Mouse (Mus musculus) stomach, embryonic 14.5 days (tissue): ENCODE measurements around the gene Srpk2. TPM values are rescaled to one million over a fixed set of nuclear protein-coding genes. Genes with fewer than 3 reads are reported as not detected.

ENCODE experiments used
- ATAC-seq: fragments of 200-750 bp; cut with Nextera tagmentation; 2 replicates; pipeline ENCODE4 v1.8.0; 2017; ENCODE audit warnings: low read depth, moderate TSS enrichment; ENCODE audit not compliant: insufficient number of reproducible peaks, insufficient read depth, low FRiP score
- H3K27ac ChIP-seq: fragments of 300-500 bp; sonication (generic); 2 replicates; pipeline ENCODE4 v1.5.1; 2014; ENCODE audit warnings: mild to moderate bottlenecking, low read length, moderate library complexity, mixed read lengths
- H3K27me3 ChIP-seq: fragments of 300-500 bp; sonication (generic); 2 replicates; pipeline ENCODE4 v1.6.1; 2014; ENCODE audit warnings: low read length, control low read depth, mixed read lengths; ENCODE audit not compliant: control insufficient read depth, insufficient read depth
- H3K36me3 ChIP-seq: fragments of 300-500 bp; sonication (generic); 2 replicates; pipeline ENCODE4 v1.6.1; 2014; ENCODE audit warnings: mild to moderate bottlenecking, control low read depth, low read length, moderate library complexity, mixed read lengths; ENCODE audit not compliant: control insufficient read depth, insufficient read depth
- H3K4me1 ChIP-seq: fragments of 300-500 bp; sonication (generic); 2 replicates; pipeline ENCODE4 v1.6.1; 2014; ENCODE audit warnings: low read length, control low read depth, mixed read lengths; ENCODE audit not compliant: control insufficient read depth, insufficient read depth
- H3K4me2 ChIP-seq: fragments of 300-500 bp; sonication (generic); replicated peaks from 2 replicates; pipeline ENCODE4 v1.6.1; 2014; ENCODE audit warnings: low read depth, low read length, control low read depth
- H3K4me3 ChIP-seq: fragments of 300-500 bp; sonication (generic); 2 replicates; pipeline ENCODE4 v1.5.1; 2014; ENCODE audit warnings: low read depth, low read length, control low read depth
- H3K9ac ChIP-seq: fragments of 300-500 bp; sonication (generic); replicated peaks from 2 replicates; pipeline ENCODE4 v1.6.1; 2014; ENCODE audit warnings: low read depth, mild to moderate bottlenecking, control low read depth, low read length, moderate library complexity, mixed read lengths
- H3K9me3 ChIP-seq: fragments of 300-500 bp; sonication (generic); 2 replicates; pipeline ENCODE4 v1.6.1; 2016; ENCODE audit warnings: low read depth, low read length, control low read depth; ENCODE audit not compliant: control insufficient read depth
- WGBS: fragments of 180-500 bp; shearing (Covaris S2); extraction: QIAGEN DNeasy Blood & Tissue Kit; methylation state at CpG from one replicate; pipeline ENCODE4 v1.1.7; 2014; 5-methylcytosine and 5-hydroxymethylcytosine counted together
- polyA plus RNA-seq: library from polyadenylated mRNA; unstranded; fragments of >200 nt; fragmentation: Nextera tagmentation; extraction: Ambion mirVana; gene quantifications from 2 replicates; pipeline ENCODE4 v1.2.1, GENCODE M21; 2014

The Srpk2 gene
- polyA plus RNA-seq, 1 experiment from 2014 or later: 61.8 TPM

- peak overlapping the region; percentile 79 for H3K27ac ChIP-seq
- WGBS: 16% methylated on average over 5 of the region's 5 CpGs
- no peaks in the 10 kb centered on the region for H3K9me3 ChIP-seq
- peak overlapping the region; percentile 41 for H3K9ac ChIP-seq
- no peak for ATAC-seq
- H3K27me3 ChIP-seq: no peaks in the 10 kb centered on the region
- H3K4me3 ChIP-seq: peak overlapping the region; percentile 34
- peaks cover 7% of the 10 kb centered on the region; the same call in 1 of the 2 replicates for H3K4me1 ChIP-seq
- H3K4me2 ChIP-seq: peak overlapping the region; percentile 60
- H3K36me3 ChIP-seq: no peaks in the 10 kb centered on the region
Measured at GRCm38 (mm10) chr5:23615586-23616269, 68.7 kb downstream of the Srpk2 start.

DNA sequence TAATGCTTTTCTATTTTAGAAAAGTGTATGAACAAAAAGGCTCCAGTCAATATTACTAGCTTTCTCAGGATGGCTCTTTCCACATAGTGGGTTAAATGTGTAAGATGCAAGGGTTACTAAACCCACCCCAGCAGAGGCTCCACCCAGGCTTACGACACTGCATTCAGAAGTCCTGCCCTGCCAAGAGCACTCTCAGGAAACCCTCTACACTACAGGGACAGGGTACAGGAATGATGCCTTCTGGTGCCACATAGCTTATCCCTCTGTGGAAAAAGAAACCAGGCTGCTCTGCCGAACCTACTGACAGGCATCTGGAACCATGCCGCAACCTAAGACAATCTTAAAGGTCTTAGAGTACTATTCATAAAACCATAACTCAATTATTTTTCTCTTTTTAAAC lies 71.6 kb downstream of the Srpk2 start:
- H3K36me3 ChIP-seq: no peaks in the 10 kb centered on the region
- peaks cover 7% of the 10 kb centered on the region; the same call in 1 of the 2 replicates for H3K4me1 ChIP-seq
- H3K4me2 ChIP-seq: no peak overlapping the region
- no peak overlapping the region for H3K4me3 ChIP-seq
- ATAC-seq: no peak
- no peaks in the 10 kb centered on the region for H3K27me3 ChIP-seq
- 70% methylated on average over 3 of the region's 3 CpGs for WGBS
- H3K27ac ChIP-seq: no peak overlapping the region
- no peaks in the 10 kb centered on the region for H3K9me3 ChIP-seq
- H3K9ac ChIP-seq: no peak overlapping the region

DNA sequence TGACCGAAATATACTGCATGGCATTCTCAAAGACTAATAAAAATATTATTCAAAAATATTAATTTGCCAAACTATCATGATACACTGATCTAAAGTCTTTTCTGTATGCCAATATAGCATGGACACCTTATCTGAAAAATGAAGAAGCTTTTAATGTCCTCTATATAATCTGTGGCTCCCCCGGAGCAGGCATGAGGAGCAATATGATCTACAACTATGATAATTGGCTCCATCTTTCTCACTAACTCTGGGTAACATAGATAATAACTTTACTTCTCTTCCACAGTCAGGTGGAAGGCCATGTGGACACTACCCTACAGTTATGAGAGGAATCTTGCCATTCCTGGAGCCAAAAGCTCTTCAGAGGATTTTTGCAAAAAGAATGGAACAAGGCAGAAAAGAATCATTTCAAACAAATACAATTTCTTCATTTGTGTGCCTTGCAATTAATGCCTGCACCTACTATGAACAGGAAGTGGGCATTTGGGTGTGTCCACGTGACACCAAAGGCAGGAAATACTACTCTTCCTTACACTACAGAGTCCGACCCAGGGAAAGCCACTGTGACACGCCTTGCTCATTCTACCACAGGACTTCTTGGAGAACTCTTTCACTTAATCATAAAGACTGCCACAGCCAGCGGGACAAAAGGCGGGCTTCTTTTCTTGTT lies 80.2 kb downstream of the Srpk2 start:
- Histone ChIP-seq H3K4me2 (no peak overlapping the region), H3K9ac (no peak overlapping the region), H3K9me3 (no peaks in the 10 kb centered on the region), H3K4me3 (no peak overlapping the region), H3K27me3 (no peaks in the 10 kb centered on the region), H3K36me3 (no peaks in the 10 kb centered on the region), H3K27ac (no peak overlapping the region), H3K4me1 (peaks cover 7% of the 10 kb centered on the region; the same call in 1 of the 2 replicates)
- ATAC-seq: no peak
- WGBS: 73% methylated on average over 7 of the region's 7 CpGs

DNA sequence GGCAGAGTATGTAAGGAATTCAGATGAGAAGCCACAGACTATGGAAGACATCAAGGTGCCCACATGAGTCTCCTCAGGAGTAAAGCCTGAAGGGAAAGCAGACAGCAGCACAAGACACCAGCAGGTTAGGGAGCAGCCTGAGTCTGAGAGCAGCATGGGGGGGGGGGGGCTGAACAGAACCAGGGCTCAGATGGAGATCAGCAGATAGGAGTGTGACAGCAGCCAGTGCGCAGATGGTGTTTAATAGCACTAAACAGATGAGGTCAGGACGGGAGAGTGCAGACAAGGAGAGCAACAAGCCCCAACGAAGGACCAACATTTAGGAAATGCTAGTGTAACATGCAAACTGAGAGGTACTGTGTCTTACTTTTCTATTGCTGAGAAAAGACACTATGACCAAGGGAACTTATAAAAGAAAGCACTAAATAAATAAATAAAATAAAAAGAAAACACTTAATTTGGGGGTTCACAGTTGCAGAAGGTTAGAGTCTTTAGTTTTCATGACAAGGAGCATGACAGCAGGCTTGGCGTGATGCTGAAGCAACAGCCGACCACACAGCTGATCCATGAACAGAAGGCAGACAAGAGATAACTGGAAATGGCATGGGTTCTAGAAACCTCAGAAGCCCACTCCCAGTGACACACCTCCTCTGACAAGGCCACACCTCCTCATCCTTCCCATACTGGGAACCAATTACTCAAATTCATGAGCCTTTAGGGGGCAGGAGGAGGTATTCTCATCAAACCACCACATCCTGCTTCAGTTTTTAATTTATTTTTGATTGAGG lies 84.5 kb downstream of the Srpk2 start:
- H3K9ac ChIP-seq: no peak overlapping the region
- H3K4me1 ChIP-seq: peaks cover 7% of the 10 kb centered on the region; the same call in 1 of the 2 replicates
- no peak overlapping the region for H3K4me2 ChIP-seq
- 74% methylated on average over 5 of the region's 5 CpGs for WGBS
- H3K27me3 ChIP-seq: no peaks in the 10 kb centered on the region
- no peak overlapping the region for H3K4me3 ChIP-seq
- no peak overlapping the region for H3K27ac ChIP-seq
- ATAC-seq: no peak
- no peaks in the 10 kb centered on the region for H3K9me3 ChIP-seq
- no peaks in the 10 kb centered on the region for H3K36me3 ChIP-seq

- Histone ChIP-seq H3K9ac (no peak overlapping the region), H3K4me3 (no peak overlapping the region), H3K4me1 (peaks cover 7% of the 10 kb centered on the region; the same call in 1 of the 2 replicates), H3K27ac (no peak overlapping the region), H3K27me3 (no peaks in the 10 kb centered on the region), H3K9me3 (no peaks in the 10 kb centered on the region), H3K36me3 (no peaks in the 10 kb centered on the region), H3K4me2 (no peak overlapping the region)
- 75% methylated on average over 3 of the region's 3 CpGs for WGBS
- ATAC-seq: no peak
Measured at GRCm38 (mm10) chr5:23599171-23599570, 85.2 kb downstream of the Srpk2 start.

- Histone ChIP-seq H3K27me3 (no peaks in the 10 kb centered on the region), H3K4me1 (peaks cover 7% of the 10 kb centered on the region; the same call in 1 of the 2 replicates), H3K4me2 (no peak overlapping the region), H3K27ac (no peak overlapping the region), H3K9me3 (no peaks in the 10 kb centered on the region), H3K36me3 (no peaks in the 10 kb centered on the region), H3K9ac (no peak overlapping the region), H3K4me3 (no peak overlapping the region)
- no peak for ATAC-seq
- 67% methylated on average over 12 of the region's 12 CpGs for WGBS
Measured at GRCm38 (mm10) chr5:23598491-23598890, 85.9 kb downstream of the Srpk2 start.

GRCm38 (mm10) chr5:23597999-23598398 lies 86.4 kb downstream of the Srpk2 start:
- Histone ChIP-seq H3K9me3 (no peaks in the 10 kb centered on the region), H3K4me1 (peaks cover 7% of the 10 kb centered on the region; the same call in 1 of the 2 replicates), H3K4me2 (no peak overlapping the region), H3K9ac (no peak overlapping the region), H3K36me3 (no peaks in the 10 kb centered on the region), H3K4me3 (no peak overlapping the region), H3K27ac (no peak overlapping the region), H3K27me3 (no peaks in the 10 kb centered on the region)
- WGBS: 39% methylated on average over 1 of the region's 1 CpGs
- no peak for ATAC-seq

GRCm38 (mm10) chr5:23597260-23597864 lies 87.1 kb downstream of the Srpk2 start:
- no peak overlapping the region for H3K4me3 ChIP-seq
- no peak overlapping the region for H3K9ac ChIP-seq
- H3K4me2 ChIP-seq: no peak overlapping the region
- no peaks in the 10 kb centered on the region for H3K9me3 ChIP-seq
- H3K4me1 ChIP-seq: peaks cover 7% of the 10 kb centered on the region; the same call in 1 of the 2 replicates
- no peak for ATAC-seq
- no peaks in the 10 kb centered on the region for H3K27me3 ChIP-seq
- WGBS: 74% methylated on average over 8 of the region's 8 CpGs
- H3K36me3 ChIP-seq: no peaks in the 10 kb centered on the region
- H3K27ac ChIP-seq: no peak overlapping the region
